Mouse (Mus musculus): ENCODE measurements around the gene Rims1.

GRCm38 (mm10) chr1:22594841-22595240, 211.0 kb downstream of the Rims1 start:
- TF ChIP-seq CTCF (IDR thresholded peaks at IDR 0.05; ENCODE audit: low read depth, low read length) = no peak
- TF ChIP-seq POLR2A (IDR thresholded peaks at IDR 0.05; ENCODE audit: insufficient read depth, low read length) = no peak
